Mouse (Mus musculus) monocyte, adult 59 days (primary cell): ENCODE data around the gene Pold3. TPM values are rescaled to one million over a fixed set of nuclear protein-coding genes. Genes with fewer than 3 reads are reported as not detected.

Experiments
- total RNA-seq, 2 experiments: library from RNA; stranded (reverse); gene quantifications; one replicate each; pipeline ENCODE4 v1.2.4; 2023

The Pold3 gene
- 10 to 100 TPM; 51.0 to 58.0 TPM for total RNA-seq

GRCm38 (mm10) chr7:100121376-100121789 is at the start of gene Pold3:
Gene Pold3 (minus strand): TSS chr7:100121565.

GRCm38 (mm10) chr7:100159105-100159841 is 37.9 kb upstream of the Pold3 start, which contains the start of gene Lipt2:
Gene Lipt2 (plus strand): TSS chr7:100159277.

Other genes starting within 250 kb of the Pold3 start
- gene Rnf169, start 141.1 kb downstream of the Pold3 start, total RNA-seq = 10 to 100 TPM; 42.2 to 43.1 TPM
- not detected for gene Chrdl2, start 115.4 kb downstream of the Pold3 start, total RNA-seq
- gene Lipt2, start 37.7 kb upstream of the Pold3 start, total RNA-seq = 1 to 10 TPM; 2.2 to 4.0 TPM
- 10 to 100 TPM; 73.2 to 87.7 TPM for gene Kcne3, start 54.9 kb upstream of the Pold3 start, total RNA-seq
- 10 to 100 TPM; 11.4 to 13.1 TPM for gene Pgm2l1, start 105.8 kb upstream of the Pold3 start, total RNA-seq
- not detected for gene P4ha3, start 164.0 kb upstream of the Pold3 start, total RNA-seq